Mouse (Mus musculus): ENCODE measurements at regions not wholly inside any gene's neighbourhood (a gene's known extent, or its start where the extent isn't known, plus 50 kb on each side); places are given as distances from the start of the nearest gene placed in this dataset.

DNA sequence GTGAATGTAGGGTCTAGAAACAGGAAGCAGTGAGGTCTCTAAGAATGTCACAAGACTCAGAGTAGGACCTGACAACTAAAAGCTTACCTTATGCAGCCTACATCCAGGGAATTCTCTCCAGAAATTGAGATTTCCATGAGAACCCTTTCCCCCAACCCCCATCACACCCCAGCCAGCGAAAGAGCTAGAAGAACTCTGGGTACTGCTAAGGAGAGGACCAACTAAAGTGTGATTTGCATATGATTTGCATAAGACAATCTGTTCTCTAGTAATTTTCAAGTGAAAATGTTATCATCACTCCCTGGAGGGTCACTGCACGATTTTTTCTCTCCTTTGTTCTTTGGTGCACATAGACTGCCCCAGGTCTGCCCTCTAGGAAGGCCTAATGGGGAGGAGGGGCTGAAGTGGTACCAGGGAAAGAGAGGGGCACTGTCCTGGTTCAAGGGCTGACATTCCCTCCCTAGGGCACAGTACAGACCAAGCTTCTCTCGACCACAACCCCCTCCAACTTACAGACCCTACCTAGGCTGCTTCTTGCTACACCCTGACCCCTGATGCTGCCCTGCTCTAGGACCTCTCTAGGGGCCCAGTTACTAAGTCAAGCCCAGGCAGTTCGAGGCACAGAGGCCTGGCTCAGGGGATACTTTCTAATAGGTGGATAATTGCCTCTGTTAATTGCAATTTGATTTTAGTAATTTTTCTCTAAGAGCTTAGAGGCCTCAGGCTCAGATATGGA is 77.4 kb upstream of the Pja1 start:
- no peak for DNase-seq

DNA sequence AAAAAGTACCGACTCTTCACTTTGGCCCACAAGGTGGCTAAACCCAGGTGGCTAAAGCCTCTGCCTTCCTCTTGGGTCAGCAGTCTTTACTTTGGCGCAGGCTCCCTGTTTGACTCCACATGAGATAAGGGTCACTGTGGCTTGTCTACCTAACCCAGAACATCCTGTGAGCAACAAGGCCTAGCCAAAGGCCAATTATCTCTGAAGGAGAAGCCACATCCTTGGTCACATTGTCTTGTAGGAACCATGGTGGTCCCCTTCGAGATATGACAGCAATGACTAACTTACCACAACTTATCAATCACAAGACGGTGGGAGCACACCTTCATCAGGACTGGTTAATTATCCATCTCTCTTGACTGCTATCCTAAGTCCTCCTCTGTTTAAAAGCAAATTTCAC is 73.3 kb upstream of the Pja1 start:
- DNase-seq: no peak

DNA sequence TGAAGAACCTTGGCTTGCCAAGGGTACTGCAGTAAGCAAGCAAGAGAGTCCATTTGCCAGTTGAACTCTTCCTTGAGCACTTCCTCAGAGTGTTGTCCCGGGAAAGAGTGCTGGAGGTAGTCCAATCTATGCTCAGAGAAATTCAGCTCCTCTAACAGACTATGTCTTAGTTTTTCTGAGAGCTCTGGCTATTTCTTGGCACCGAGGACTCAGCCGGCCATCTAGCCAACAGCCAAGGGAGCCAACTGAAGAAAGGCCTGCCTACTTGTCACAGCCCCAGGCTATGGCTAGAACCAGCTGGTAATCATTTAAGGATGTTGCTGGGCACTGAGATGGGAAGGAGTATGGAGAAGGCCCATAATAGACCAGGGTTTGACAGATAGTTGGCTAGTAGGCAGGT is 70.8 kb upstream of the Pja1 start:
- no peak for DNase-seq

DNA sequence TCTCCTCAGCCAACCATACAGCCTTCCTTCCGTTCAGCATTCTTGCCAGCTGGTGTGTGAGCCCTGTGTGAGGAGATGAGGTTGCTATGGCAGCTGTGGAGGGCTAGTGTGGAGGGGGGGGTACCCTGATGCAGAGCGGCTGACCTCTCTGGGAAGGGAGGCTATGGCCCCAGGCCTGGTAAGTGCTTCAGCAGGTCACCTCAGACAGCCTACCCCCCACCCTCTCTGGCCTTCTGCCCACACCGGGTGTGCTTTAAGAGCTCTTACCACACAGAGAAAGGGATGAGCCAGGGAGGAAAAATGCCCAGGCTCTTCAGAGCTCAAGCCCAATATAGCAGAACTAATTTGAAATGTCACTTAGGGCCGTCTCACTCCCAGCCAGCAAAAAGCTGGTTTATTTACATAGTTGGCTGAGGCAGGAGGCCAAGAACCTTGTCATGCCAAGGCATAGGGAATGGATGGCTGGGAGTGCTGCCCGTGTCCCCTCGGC is 69.1 kb upstream of the Pja1 start:
- no peak for DNase-seq

GRCm38 (mm10) chrX:99539684-99540083 is 68.6 kb upstream of the Pja1 start:
- no peak for DNase-seq

DNA sequence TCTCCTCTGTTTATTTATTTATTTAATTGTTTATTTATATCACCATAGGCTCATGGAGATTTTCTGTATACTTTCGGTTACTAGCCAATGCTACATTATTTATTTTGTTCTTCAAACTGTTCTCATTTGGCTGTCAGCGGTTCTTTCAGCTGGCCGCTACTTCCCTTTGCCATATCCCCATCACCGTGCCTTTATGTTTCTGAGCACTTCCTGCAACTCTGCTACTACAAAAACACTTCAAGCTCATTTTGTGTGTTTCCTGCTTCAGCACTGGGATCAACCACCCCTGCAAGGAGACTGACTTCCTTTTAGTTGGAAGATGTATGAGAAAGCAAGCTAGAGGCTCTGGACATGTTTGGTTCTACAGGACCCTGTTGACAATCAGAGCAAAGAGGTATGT is 66.7 kb upstream of the Pja1 start:
- no peak for DNase-seq

DNA sequence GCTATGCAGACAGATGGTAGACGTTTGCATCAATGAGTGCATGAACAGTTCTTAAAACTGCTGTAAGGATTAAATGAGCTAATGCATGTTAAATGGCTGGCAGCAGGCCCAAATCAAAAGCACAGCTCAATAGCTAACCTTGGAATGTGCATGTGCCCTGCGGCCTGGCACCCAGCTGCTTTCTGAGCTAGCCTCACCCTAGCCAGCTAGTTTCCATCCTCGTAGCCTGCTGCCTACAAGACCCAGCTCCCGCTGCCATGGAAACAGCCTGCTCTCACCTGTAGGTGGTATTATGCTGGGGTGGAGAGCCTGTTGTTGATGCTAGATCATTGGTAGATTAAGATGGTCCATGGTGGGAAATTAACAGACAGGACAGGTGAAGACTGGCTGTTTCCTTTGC is 63.8 kb upstream of the Pja1 start:
- DNase-seq: no peak

DNA sequence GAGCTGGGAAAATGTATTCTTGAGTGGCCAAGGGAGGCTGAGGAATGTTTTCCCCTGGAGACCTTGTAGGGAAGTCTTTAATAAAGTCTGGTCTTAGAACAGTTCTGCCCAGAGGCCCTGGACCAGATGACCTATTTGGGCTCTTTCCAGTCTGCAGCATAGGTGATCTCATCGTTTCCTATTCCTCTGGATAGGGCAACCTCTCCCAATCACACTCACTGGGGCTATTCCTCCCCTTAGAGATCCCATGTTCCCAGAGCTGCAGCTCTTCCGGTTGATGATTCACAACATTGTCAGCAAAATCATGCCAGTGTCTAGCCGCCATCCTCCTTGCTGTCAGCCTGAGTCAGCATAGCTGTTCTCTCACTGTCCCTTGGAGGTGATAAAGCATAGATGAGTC is 60.1 kb upstream of the Pja1 start:
- DNase-seq: no peak

DNA sequence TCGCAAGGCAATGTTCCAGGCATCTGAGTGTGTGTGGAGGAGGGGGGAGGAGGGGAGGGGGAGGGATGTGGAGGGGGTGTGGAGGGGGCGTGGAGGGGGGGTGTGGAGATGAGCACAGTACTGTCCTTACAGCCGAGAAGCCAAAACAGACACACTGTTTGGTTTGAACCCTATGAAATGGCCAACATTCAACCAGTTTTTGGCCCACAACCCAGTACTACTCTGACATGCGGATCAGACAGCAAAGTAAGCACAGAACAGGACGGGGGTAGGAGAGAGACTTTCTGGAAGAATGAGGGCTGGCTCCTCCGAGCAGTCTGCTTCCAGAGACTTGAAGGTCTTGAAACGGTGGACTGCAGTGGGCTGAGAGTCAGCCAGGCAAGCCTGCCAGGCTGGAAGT is 59.4 kb upstream of the Pja1 start:
- no peak for DNase-seq

DNA sequence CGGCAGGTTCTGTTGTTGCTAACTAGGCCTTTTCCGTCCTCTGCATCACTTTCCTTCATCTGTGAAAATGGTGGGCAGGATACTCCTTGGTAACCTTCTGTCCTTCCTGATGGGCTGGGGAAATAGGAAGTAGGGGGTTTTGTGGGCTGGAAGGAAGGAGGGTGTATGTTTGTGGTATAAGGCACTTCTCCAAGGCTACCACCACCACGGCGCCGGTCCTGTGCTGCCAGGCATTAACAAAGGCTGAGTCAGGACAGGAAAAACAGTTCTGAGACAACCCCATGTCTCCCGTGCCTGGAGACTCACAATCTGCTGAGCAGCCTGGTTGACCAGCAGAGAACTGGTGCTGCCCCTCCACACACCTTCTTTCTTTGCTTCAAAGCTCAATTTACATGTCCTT is 52.2 kb upstream of the Pja1 start:
- no peak for DNase-seq

DNA sequence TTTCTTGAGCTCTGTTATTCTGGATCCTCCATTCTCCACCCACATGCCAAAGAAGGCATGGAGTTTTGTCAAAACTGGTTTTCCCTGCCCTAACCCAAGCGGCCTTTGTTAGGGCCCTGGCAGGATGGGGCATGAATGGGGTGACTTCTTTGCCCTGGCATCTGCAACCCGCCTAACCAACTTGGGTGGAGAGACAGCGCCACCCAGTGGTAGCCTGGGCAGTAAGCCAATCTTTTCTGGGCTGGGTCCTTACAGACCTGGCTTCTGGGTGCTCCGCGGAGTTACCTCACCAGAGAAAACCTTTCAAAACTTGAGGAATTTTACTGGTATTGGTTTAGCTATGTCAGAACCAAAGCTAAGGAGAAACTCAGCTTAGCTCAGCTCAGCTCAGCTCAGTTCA is 51.8 kb upstream of the Pja1 start:
- peak; percentile 24 for DNase-seq

DNA sequence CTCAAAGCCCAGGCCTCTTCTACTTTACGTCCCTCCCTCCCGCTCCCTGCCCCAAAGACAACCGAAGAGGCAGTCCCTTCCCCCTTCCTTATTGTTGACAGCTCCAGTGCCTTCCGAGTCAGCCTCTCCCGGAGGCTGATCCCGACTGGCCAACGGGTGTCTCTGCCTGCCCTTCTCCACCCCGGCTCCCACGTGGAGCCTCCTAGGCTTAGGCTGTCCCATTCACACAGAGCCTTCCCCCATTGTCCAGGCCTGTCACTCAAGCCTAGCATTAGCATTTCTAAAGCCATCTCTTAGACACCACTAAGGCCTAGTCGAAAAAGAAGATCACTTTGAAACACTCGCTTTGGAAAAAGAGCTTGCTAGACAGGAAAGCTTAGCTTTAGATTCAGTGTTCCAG is 51.2 kb upstream of the Pja1 start:
- no peak for DNase-seq

- no peak for DNase-seq
Observed at GRCm38 (mm10) chrX:99521866-99522265, 50.8 kb upstream of the Pja1 start.

Data from gastrocnemius, postnatal 25 days (tissue).